Mouse (Mus musculus) stomach, embryonic 16.5 days (tissue): ENCODE measurements around the gene Bcl11a. TPM values are rescaled to one million over a fixed set of nuclear protein-coding genes. Genes with fewer than 3 reads are reported as not detected.

ENCODE experiments used
- ATAC-seq: fragments of 200-750 bp; cut with Nextera tagmentation; 2 replicates; pipeline ENCODE4 v1.8.0; 2017; ENCODE audit warnings: moderate number of reproducible peaks, moderate TSS enrichment; ENCODE audit not compliant: insufficient read depth, low FRiP score
- H3K27ac ChIP-seq: fragments of 300-500 bp; sonication (generic); 2 replicates; pipeline ENCODE4 v1.5.1; 2014; ENCODE audit warnings: low read length
- H3K27me3 ChIP-seq: fragments of 300-500 bp; sonication (generic); 2 replicates; pipeline ENCODE4 v1.6.1; 2014; ENCODE audit warnings: low read length, control low read depth, mixed read lengths; ENCODE audit not compliant: control insufficient read depth, insufficient read depth
- H3K36me3 ChIP-seq: fragments of 300-500 bp; sonication (generic); 2 replicates; pipeline ENCODE4 v1.6.1; 2014; ENCODE audit warnings: low read length; ENCODE audit not compliant: control insufficient read depth, insufficient read depth
- H3K4me1 ChIP-seq: fragments of 300-500 bp; sonication (generic); 2 replicates; pipeline ENCODE4 v1.6.1; 2014; ENCODE audit warnings: low read length, control low read depth, mixed read lengths; ENCODE audit not compliant: control insufficient read depth, insufficient read depth
- H3K4me2 ChIP-seq: fragments of 300-500 bp; sonication (generic); 2 replicates; pipeline ENCODE4 v1.6.1; 2014; ENCODE audit warnings: low read depth, low read length, mixed read lengths
- H3K4me3 ChIP-seq: fragments of 300-500 bp; sonication (generic); replicated peaks from 2 replicates; pipeline ENCODE4 v1.5.1; 2014; ENCODE audit warnings: mild to moderate bottlenecking, low read length
- H3K9ac ChIP-seq: fragments of 300-500 bp; sonication (generic); 2 replicates; pipeline ENCODE4 v1.6.1; 2014; ENCODE audit warnings: low read length
- H3K9me3 ChIP-seq: fragments of 300-500 bp; sonication (generic); replicated peaks from 2 replicates; pipeline ENCODE4 v1.6.1; 2016; ENCODE audit warnings: low read length, control low read depth; ENCODE audit not compliant: control insufficient read depth
- WGBS: fragments of 180-500 bp; shearing (Covaris S2); extraction: QIAGEN DNeasy Blood & Tissue Kit; methylation state at CpG from one replicate; pipeline ENCODE4 v1.1.7; 2014; 5-methylcytosine and 5-hydroxymethylcytosine counted together
- polyA plus RNA-seq: library from polyadenylated mRNA; unstranded; fragments of >200 nt; fragmentation: Nextera tagmentation; extraction: Ambion mirVana; gene quantifications from 2 replicates; pipeline ENCODE4 v1.2.1, GENCODE M21; 2015

Gene Bcl11a
- polyA plus RNA-seq, 1 experiment from 2014 or later = 24.9 TPM

DNA sequence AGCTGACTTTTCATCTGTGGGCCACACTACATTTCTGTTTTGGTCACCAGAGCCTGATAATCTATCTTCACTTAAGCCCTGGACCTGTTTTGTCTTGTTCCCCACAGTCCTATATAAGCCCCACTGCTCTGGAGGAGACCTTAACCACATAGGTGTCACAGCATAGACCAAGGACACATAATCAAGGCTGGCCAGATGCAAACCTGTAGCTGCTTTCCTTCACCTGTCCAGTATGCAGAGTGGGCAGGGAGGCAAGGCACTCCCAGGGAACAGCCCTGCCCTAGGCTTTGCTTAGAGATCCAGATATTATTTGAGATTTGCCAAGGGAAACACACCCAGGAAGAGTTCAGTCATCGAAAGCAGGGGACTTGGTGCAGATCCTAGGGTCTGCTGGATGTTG is 125.6 kb downstream of the Bcl11a start:
- H3K4me1 ChIP-seq = peaks cover 8% of the 10 kb centered on the region
- no peaks in the 10 kb centered on the region for H3K27me3 ChIP-seq
- H3K4me2 ChIP-seq = no peak overlapping the region
- WGBS = 69% methylated on average over 1 of the region's 1 CpGs
- no peak overlapping the region for H3K4me3 ChIP-seq
- ATAC-seq = 0 out of 2 replicates have a peak, but pooled peaks have one; percentile 59
- no peaks in the 10 kb centered on the region for H3K9me3 ChIP-seq
- H3K36me3 ChIP-seq = no peaks in the 10 kb centered on the region
- no peak overlapping the region for H3K27ac ChIP-seq
- H3K9ac ChIP-seq = no peak overlapping the region

DNA sequence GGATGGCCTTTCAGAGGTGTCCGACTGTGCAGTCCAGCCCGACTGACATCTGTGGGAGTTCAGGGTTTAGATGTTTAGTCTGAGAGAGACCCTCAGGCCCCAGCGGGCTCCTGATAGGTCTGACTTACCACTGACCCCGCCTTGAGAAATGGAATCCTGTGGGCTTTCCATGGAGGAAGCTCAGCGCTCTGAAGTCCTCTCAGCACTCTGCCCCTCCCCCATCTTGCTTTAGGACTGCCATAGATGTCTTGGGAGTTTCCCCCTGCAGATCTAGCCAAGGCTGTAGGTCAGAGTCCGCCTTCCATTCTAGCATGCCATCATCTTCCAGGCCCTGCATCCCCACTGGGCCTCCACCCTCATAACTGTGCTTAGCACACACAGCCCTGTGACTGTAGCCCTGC is 131.1 kb downstream of the Bcl11a start:
- Histone ChIP-seq H3K4me2 (no peak overlapping the region), H3K4me1 (peaks cover 9% of the 10 kb centered on the region), H3K27me3 (no peaks in the 10 kb centered on the region; the same call in 1 of the 2 replicates), H3K27ac (no peak overlapping the region), H3K36me3 (no peaks in the 10 kb centered on the region), H3K9me3 (no peaks in the 10 kb centered on the region), H3K9ac (no peak overlapping the region), H3K4me3 (no peak overlapping the region)
- ATAC-seq = peak; percentile 67; the same call in 1 of the 2 replicates
- 37% methylated on average over 6 of the region's 6 CpGs for WGBS

DNA sequence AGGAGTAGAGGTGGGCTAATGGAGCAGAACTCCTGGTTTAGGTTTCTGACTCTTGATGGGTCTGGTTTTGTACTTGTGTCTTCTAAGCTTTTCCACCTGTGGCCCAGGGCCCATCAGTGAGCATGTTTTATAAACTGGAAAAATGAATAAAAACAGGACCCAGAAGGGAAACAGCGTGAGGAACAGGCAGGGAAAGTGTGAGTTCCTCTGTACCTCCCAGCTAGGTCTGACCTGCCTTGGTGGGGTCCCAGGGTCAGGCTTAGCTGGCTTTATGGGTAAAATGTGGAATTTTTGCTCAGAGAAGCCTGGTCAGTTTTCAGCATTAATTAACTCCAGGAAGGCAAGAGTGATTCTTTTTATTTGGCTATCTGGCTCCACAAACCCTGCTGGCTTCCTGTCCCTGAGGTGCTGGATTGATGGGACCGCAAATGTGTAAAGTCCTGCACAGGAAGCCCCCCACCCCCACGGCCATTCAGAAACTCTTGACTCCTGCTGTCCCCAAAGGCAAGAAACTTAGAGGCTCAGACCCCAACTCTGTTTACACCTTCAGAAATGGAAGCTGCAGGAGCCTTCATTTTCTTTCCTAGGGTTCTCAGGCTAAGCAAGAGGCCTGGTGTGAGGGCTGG is 136.8 kb downstream of the Bcl11a start:
- Histone ChIP-seq H3K9ac (no peak overlapping the region), H3K27ac (no peak overlapping the region), H3K9me3 (no peaks in the 10 kb centered on the region), H3K27me3 (no peaks in the 10 kb centered on the region; the same call in 1 of the 2 replicates), H3K4me3 (no peak overlapping the region), H3K36me3 (no peaks in the 10 kb centered on the region), H3K4me2 (no peak overlapping the region), H3K4me1 (0 out of 2 replicates have a peak, but pooled peaks cover 2% of the 10 kb centered on the region)
- 60% methylated on average over 3 of the region's 3 CpGs for WGBS
- no peak for ATAC-seq

DNA sequence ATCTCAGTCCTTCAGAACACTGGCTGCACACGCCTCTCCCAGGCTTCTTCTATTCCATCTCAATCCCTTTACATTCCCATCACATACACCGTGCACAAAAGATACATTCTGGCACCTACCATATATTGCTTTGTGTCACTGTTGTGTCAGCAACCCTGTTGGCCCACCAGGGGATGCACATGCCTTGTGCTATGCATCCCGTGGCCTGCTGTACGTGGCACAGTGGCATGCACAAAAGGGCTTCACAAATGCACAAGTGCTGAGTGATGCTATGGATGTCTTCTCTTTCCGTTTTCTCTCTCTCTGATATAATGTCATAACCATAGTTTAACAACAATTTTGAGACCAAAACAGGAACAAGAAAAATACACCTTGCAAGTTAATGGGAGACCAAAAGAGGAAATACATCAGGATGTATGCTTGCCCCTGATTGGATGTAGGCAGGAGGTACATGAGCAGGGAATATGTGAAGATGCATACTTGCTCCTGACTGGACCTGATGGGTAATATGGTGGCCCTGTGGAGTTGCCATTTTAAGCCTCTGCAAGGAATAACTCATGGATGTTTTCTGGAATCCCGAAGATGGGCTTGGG is 140.0 kb downstream of the Bcl11a start:
- Histone ChIP-seq H3K4me2 (no peak overlapping the region), H3K4me1 (no peaks in the 10 kb centered on the region), H3K9ac (no peak overlapping the region), H3K27ac (no peak overlapping the region), H3K4me3 (no peak overlapping the region), H3K27me3 (no peaks in the 10 kb centered on the region), H3K9me3 (no peaks in the 10 kb centered on the region), H3K36me3 (no peaks in the 10 kb centered on the region)
- 89% methylated on average over 6 of the region's 6 CpGs for WGBS
- ATAC-seq = no peak

DNA sequence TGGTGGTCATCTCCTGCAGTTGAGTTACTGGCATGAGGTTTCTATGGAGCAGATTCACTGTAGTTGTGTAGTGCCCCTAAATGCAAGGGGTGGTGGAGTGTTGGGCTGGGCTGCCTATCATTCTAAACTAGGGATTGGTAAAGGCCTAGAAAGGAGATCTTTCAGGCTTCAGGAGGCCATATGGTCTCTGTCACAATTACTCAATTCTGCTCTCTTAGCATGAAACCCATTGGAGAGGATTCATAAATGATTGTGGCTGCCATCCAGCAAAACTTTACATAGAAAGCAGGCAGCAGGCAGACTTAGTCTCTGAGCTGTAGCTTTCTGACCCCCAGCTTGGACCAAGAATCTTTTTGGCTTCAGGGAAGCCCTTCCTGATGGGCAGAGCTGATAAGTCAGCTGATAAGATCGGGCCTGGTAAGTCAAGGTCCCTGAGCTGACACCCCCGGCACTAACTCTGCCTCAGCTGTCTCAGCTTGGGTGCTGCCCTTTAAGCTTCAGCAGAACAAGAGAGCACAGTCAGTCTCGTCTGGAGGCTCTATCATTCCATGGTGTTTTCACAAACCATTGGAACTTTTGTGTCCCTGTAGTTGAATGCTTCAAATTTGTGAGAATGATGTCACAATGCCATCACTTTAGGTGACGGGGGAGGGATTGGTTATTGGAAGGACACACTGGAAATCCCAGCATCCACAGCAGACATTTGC is 143.9 kb downstream of the Bcl11a start:
- 59% methylated on average over 4 of the region's 4 CpGs for WGBS
- ATAC-seq = no peak
- no peak overlapping the region for H3K9ac ChIP-seq
- H3K4me3 ChIP-seq = no peak overlapping the region
- H3K4me1 ChIP-seq = no peaks in the 10 kb centered on the region
- H3K4me2 ChIP-seq = no peak overlapping the region
- no peak overlapping the region for H3K27ac ChIP-seq
- no peaks in the 10 kb centered on the region for H3K9me3 ChIP-seq
- no peaks in the 10 kb centered on the region for H3K27me3 ChIP-seq
- H3K36me3 ChIP-seq = no peaks in the 10 kb centered on the region

Other genes starting within 250 kb of the Bcl11a start
- gene Papolg, start 182.8 kb upstream of the Bcl11a start, polyA plus RNA-seq = 12.4 and 14.7 TPM in 2 replicates
- gene A830031A19Rik, start 3.0 kb upstream of the Bcl11a start, polyA plus RNA-seq = not detected in 2 replicates